Mouse (Mus musculus) frontal cortex, postnatal 25 days (tissue): Measurements from ENCODE around the gene Rdh5.

Experiments
- DNase-seq, 2 experiments: peaks; one replicate each; pipeline ENCODE4 v3.0.0; 2022; ENCODE audit warnings: low spot score in 2 of 2

Rdh5 gene

GRCm38 (mm10) chr10:128866518-128866917 is 56.2 kb downstream of the Rdh5 start:
- no peak for DNase-seq

- DNase-seq: no peak
Observed at GRCm38 (mm10) chr10:128866042-128866441, 56.6 kb downstream of the Rdh5 start.
